Mouse (Mus musculus): ENCODE measurements at regions not wholly inside any gene's neighbourhood (a gene's known extent, or its start where the extent isn't known, plus 50 kb on each side); places are given as distances from the start of the nearest gene placed in this dataset.

DNA sequence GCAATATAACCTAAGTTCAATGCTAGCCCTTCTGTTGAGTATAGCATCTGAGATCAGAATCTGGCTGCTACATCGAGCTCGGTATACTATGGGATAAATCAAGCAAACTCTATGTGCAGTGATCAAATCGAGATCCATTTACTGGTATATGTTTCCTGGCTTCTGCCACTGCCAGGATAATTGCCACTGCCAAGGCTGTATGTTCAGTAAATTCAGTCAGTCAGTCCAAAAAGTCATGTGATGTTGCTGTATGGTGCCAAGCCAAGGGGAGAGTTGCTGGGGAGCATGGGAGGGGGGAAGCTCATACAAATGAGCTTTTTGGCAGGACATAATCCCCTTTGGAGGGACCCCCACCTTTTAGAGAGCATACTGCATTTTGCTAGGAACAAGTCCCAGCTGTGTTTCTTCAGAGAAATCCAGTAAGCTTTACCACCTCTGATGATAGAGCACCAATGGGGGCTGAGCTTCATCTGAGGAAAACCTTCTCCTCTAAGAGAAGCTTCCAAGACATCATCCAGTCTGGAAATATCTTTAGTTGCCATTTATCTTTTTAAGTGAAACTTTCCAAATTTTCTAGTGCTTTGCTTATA is 389.3 kb upstream of the Plscr5 start:
- WGBS: 80% methylated on average over 3 of the region's 3 CpGs
- Histone ChIP-seq H3K9ac (no peak overlapping the region), H3K27ac (no peak overlapping the region), H3K36me3 (no peaks in the 10 kb centered on the region), H3K4me3 (replicated peaks) (no peak overlapping the region), H3K4me2 (no peak overlapping the region), H3K27me3 (no peaks in the 10 kb centered on the region), H3K9me3 (replicated peaks) (no peaks in the 10 kb centered on the region), H3K4me1 (no peaks in the 10 kb centered on the region)
- ATAC-seq (replicated peaks; ENCODE audit: low FRiP score): no peak

DNA sequence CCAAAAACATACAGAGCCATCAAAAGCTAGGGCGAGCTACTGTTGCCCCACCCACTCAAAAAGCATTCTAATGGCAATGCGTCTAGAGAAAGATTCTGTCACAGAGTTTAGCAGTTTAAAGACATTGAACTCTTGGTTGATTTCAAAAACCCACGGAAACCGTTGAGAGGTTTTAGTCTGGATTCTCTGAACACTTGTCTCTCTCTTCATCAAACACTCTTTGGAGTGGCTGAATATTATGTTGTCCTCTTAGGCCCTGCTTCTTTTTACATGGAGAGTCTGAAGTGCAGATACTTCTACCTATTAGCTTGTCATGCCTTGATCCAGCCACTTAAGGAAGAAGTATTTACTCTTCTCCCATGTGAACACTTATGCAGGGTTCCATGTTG is 393.9 kb upstream of the Plscr5 start:
- H3K27me3 ChIP-seq: no peaks in the 10 kb centered on the region
- no peak overlapping the region for H3K4me2 ChIP-seq
- no peak overlapping the region for H3K27ac ChIP-seq
- no peaks in the 10 kb centered on the region for H3K36me3 ChIP-seq
- no peak overlapping the region for H3K9ac ChIP-seq
- WGBS: 90% methylated on average over 4 of the region's 4 CpGs
- no peaks in the 10 kb centered on the region for H3K9me3 ChIP-seq (replicated peaks)
- no peaks in the 10 kb centered on the region for H3K4me1 ChIP-seq
- no peak overlapping the region for H3K4me3 ChIP-seq (replicated peaks)
- no peak for ATAC-seq (replicated peaks; ENCODE audit: low FRiP score)

DNA sequence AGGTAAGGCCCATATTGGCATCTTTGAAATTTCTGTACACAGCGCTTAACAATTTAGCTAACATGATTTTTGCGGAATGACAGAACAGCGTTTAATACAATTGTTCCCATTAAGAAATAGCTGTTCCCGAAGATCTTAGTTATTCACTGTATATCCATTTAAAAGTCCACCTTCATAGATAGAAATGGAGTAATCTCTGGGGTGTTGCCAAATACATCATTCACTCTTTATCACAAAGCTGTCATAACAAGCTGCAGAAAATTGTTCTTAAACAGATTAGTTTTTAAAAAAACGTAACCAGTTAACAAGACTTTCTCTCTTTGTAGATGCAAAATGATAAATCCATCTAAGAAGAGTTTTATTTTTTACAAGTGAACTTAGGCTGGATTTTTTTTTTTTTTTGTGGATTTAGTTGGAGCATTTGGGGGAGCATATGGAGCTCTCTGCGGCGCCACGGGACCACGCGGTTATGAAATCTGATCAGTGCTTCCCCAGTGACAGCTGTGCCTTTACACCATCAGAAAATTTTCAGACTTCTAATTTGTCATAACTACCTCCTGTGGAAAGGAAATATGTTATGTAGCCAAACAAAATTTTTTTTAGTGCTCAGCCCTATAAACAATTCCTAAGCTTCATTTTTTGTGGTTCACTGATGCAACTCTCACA is 394.4 kb upstream of the Plscr5 start:
- no peak overlapping the region for H3K27ac ChIP-seq
- no peak overlapping the region for H3K9ac ChIP-seq
- H3K4me2 ChIP-seq: no peak overlapping the region
- WGBS: 88% methylated on average over 10 of the region's 10 CpGs
- H3K27me3 ChIP-seq: no peaks in the 10 kb centered on the region
- H3K9me3 ChIP-seq (replicated peaks): no peaks in the 10 kb centered on the region
- H3K36me3 ChIP-seq: no peaks in the 10 kb centered on the region
- no peak overlapping the region for H3K4me3 ChIP-seq (replicated peaks)
- ATAC-seq (replicated peaks; ENCODE audit: low FRiP score): no peak
- H3K4me1 ChIP-seq: no peaks in the 10 kb centered on the region

DNA sequence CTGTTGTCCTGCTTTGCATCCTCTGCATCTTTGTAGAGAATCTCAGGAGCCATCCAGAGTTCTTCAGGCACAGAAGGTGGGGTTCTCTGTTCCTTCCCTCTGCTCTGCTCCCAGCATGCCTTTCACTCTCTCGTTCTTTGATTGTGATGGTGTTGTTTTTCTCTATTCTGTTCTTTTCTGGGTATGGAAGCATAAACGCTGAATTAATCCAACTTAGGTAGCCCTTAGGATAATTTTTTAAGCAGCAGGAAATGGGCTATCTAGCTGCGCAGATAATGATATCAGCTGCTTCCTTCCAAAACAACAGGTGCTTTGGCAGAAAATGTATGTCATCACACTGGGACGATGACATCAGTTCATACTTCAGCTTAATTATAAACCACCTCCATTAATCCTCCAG is 395.8 kb upstream of the Plscr5 start:
- no peaks in the 10 kb centered on the region for H3K27me3 ChIP-seq
- H3K36me3 ChIP-seq: no peaks in the 10 kb centered on the region
- 86% methylated on average over 4 of the region's 4 CpGs for WGBS
- H3K4me1 ChIP-seq: no peaks in the 10 kb centered on the region
- no peak overlapping the region for H3K4me3 ChIP-seq (replicated peaks)
- H3K27ac ChIP-seq: no peak overlapping the region
- ATAC-seq (replicated peaks; ENCODE audit: low FRiP score): no peak
- no peaks in the 10 kb centered on the region for H3K9me3 ChIP-seq (replicated peaks)
- H3K4me2 ChIP-seq: no peak overlapping the region
- no peak overlapping the region for H3K9ac ChIP-seq

DNA sequence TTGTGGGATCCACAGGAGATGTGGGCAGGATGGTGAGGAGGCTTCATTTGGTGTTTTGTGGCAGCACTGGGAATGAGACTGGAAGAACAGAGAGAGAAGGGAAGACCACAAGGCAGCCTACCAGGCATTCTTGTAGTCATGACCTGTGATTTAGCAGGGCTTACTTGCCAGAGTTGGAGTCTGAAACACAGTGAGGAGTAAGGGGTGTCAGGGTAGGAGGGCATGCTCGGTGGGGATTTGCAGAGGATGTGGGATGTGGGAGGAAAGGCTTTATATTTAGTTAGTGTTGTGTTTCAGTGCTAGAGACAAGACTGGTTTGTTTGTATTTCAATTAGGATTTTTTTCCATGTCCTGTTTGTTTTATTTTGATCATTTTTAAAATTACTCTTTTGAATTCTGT is 387.3 kb upstream of the Zic1 start:
- 10% methylated on average over 1 of the region's 1 CpGs for WGBS

DNA sequence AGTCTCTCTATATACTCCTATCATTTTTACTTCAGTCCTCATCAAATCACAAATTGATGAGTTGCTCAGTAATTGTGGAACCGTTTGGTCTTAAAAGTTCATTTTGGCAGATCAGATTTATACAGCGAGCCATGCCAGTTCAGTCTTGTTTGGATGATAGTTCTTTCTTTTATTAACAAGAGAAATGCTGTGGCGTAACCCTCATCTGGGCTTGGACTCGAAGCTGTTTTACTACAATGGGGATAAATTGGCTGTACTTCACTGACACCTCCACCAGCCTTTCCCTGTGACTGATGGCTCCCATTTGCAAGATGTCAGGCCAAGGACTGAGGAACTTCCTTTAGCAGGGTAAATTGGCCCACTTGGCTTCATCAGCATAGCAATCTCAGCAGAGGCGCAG is 345.5 kb upstream of the Zic1 start:
- ATAC-seq (replicated peaks; ENCODE audit: low FRiP score): no peak
- 60% methylated on average over 5 of the region's 5 CpGs for WGBS

More for the DNA sequence above, 387.3 kb upstream of the Zic1 start:
- no peaks in the 10 kb centered on the region for H3K4me1 ChIP-seq
- no peaks in the 10 kb centered on the region for H3K9me3 ChIP-seq (replicated peaks)
- no peak overlapping the region for H3K4me2 ChIP-seq
- no peak overlapping the region for H3K9ac ChIP-seq
- no peaks in the 10 kb centered on the region for H3K27me3 ChIP-seq
- no peak overlapping the region for H3K27ac ChIP-seq
- H3K36me3 ChIP-seq: no peaks in the 10 kb centered on the region
- ATAC-seq (replicated peaks; ENCODE audit: low FRiP score): 0 out of 2 replicates have a peak, but pooled peaks have one; percentile 58
- no peak overlapping the region for H3K4me3 ChIP-seq (replicated peaks)

DNA sequence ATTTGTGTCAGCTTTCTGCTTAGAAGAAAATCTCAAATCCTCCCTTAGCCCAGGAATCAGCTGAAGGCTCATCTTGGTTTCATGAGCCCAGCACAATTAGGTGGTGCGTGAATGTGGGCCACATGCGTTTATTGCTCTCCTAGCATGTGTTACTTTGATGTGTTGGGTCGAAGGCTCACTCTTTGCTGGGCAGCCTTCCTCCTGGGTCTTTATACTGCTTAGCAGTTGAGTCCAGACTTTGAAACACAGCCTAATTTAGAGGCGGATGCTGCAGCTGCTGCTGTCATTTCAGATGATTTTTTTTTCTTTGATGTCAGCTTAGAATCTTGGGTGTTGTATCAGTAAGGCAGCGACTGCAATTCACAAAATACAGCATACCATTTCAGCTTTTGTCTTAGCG is 315.2 kb upstream of the Zic1 start:
- no peaks in the 10 kb centered on the region for H3K4me1 ChIP-seq
- no peak for ATAC-seq (replicated peaks; ENCODE audit: low FRiP score)
- no peaks in the 10 kb centered on the region for H3K27me3 ChIP-seq
- H3K36me3 ChIP-seq: no peaks in the 10 kb centered on the region
- no peak overlapping the region for H3K4me3 ChIP-seq (replicated peaks)
- WGBS: 46% methylated on average over 6 of the region's 6 CpGs
- H3K27ac ChIP-seq: no peak overlapping the region
- no peak overlapping the region for H3K4me2 ChIP-seq
- H3K9ac ChIP-seq: no peak overlapping the region
- no peaks in the 10 kb centered on the region for H3K9me3 ChIP-seq (replicated peaks)

More for the DNA sequence above, 345.5 kb upstream of the Zic1 start:
- H3K27ac ChIP-seq: no peak overlapping the region
- H3K4me2 ChIP-seq: no peak overlapping the region
- no peak overlapping the region for H3K9ac ChIP-seq
- H3K27me3 ChIP-seq: no peaks in the 10 kb centered on the region
- H3K4me3 ChIP-seq (replicated peaks): no peak overlapping the region
- no peaks in the 10 kb centered on the region for H3K4me1 ChIP-seq
- H3K36me3 ChIP-seq: no peaks in the 10 kb centered on the region
- H3K9me3 ChIP-seq (replicated peaks): no peaks in the 10 kb centered on the region

DNA sequence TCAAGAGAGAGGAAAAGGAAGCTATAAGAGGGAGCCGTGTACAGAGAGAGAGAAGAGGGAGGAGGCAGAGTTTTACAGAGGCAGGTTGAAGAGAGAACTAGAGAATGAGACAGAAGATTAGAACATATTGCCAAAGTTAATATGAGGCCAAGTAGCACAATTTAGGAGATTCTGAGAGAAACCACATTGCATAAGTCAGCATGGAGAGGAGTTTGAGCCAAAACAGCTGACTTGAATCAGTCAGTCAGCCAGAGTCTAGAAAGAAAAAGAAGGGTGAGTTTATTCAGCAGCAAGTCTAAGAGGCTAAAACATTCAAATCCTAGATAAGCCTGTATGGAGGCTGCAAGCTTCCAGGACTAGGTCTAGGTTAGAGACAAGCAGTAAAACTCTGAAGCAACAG is 301.1 kb upstream of the Zic1 start:
- H3K36me3 ChIP-seq: no peaks in the 10 kb centered on the region
- no peak overlapping the region for H3K9ac ChIP-seq
- H3K4me1 ChIP-seq: no peaks in the 10 kb centered on the region
- no peak for ATAC-seq (replicated peaks; ENCODE audit: low FRiP score)
- WGBS: 38% methylated on average over 1 of the region's 1 CpGs
- H3K9me3 ChIP-seq (replicated peaks): no peaks in the 10 kb centered on the region
- no peak overlapping the region for H3K27ac ChIP-seq
- H3K4me2 ChIP-seq: no peak overlapping the region
- no peak overlapping the region for H3K4me3 ChIP-seq (replicated peaks)
- H3K27me3 ChIP-seq: no peaks in the 10 kb centered on the region

DNA sequence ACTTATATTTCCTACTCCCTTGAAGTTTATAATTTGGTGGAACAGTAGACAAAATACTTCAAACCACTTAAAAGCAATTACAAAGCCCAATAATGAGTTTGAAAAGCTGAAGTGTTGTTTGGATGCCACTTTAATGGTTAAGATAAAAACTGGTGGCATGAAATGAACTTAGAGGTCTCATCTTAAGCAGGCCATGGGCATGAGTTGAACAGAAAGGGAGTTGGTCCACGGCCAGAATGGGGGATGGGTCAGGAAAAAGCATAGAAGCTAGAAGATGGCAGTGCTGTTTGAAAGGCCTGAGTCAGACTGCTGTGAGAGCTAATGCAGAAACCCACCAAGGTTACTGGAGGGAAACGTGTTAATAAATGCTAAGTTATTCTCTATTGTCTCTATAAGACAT is 294.5 kb upstream of the Zic1 start:
- Histone ChIP-seq H3K4me2 (no peak overlapping the region), H3K9me3 (replicated peaks) (no peaks in the 10 kb centered on the region), H3K27me3 (no peaks in the 10 kb centered on the region), H3K27ac (no peak overlapping the region), H3K9ac (no peak overlapping the region), H3K4me3 (replicated peaks) (no peak overlapping the region), H3K36me3 (no peaks in the 10 kb centered on the region), H3K4me1 (no peaks in the 10 kb centered on the region)
- ATAC-seq (replicated peaks; ENCODE audit: low FRiP score): no peak
- 73% methylated on average over 2 of the region's 2 CpGs for WGBS

DNA sequence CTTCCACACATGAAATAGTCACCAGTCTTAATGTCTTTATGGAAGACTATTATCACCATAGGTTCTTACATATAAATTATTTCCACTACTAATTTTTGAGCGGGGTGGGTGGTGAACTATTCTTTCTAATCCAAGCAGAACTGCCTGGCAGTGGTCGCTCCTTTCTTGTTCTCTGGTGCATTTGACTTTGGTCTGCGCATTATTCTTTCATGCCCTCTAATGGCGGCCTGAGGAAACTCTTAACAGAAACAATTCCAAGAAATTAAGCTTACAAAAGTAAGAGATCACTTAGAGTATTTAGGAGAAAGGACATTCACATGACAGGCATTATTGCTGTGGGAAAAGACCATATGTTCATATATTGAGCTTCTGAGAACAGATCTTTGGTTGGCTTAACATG is 288.5 kb upstream of the Zic1 start:
- WGBS: 50% methylated on average over 4 of the region's 4 CpGs
- Histone ChIP-seq H3K9ac (no peak overlapping the region), H3K36me3 (no peaks in the 10 kb centered on the region), H3K4me1 (no peaks in the 10 kb centered on the region), H3K4me2 (no peak overlapping the region), H3K9me3 (replicated peaks) (no peaks in the 10 kb centered on the region), H3K27me3 (no peaks in the 10 kb centered on the region), H3K4me3 (replicated peaks) (no peak overlapping the region), H3K27ac (no peak overlapping the region)
- no peak for ATAC-seq (replicated peaks; ENCODE audit: low FRiP score)

DNA sequence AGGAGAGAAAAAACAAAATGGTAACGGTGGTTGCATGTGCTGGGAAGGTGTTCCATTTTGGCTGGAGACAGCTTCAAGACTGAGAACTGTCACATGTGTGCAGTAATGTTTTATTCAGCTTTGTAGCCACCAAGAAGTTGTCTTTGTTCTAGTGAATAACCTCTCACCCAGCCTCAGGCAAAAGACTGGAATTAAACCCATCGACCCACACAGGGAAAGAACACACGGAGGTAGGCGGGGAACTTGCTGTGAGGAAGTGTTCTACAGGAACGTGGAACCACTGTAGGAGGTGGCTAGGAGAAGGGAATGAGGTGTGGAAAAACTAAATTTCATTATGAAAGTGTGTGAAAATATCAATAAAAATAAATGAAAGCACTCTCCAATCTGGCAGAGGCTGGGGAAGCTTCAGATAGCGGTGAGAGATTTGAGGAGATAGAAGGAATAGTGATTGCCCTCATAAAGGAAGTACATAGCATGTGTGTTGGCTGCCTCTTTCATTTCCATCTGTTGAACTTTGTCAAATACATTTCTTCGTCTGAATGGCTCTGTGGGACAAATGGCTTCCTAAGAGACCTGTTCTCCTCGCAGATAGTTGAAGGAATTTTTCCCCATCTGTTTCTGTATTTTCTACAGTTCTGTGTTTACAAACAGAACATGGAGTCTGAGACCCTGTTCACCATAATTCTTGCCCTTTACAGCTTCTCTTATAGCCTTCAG is 286.9 kb upstream of the Zic1 start:
- no peak overlapping the region for H3K9ac ChIP-seq
- no peaks in the 10 kb centered on the region for H3K36me3 ChIP-seq
- H3K4me2 ChIP-seq: no peak overlapping the region
- H3K4me1 ChIP-seq: no peaks in the 10 kb centered on the region
- H3K27ac ChIP-seq: no peak overlapping the region
- no peaks in the 10 kb centered on the region for H3K27me3 ChIP-seq
- no peak for ATAC-seq (replicated peaks; ENCODE audit: low FRiP score)
- no peaks in the 10 kb centered on the region for H3K9me3 ChIP-seq (replicated peaks)
- 74% methylated on average over 8 of the region's 8 CpGs for WGBS
- no peak overlapping the region for H3K4me3 ChIP-seq (replicated peaks)

DNA sequence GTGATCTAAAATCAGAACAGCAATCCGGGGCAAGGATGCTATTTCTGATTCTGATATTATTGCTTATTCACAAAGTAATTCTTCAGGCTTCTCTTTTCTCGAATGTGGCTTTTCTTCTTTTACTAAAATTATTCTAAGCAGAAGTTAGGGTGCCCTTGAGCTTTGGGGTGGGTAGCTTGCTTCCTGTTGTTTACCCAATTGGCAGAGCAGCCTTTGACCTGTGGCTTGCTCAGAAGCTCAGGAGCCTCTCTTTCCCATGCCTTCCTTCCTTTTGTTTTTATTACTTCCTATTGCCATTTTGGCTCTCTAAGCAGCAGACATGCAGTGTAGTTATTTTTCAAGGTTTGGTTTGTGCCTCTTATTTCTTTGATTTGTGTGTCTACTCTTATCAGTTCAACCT is 244.8 kb upstream of the Zic1 start:
- no peak for ATAC-seq (replicated peaks; ENCODE audit: low FRiP score)
- WGBS: 68% methylated on average over 2 of the region's 2 CpGs
- H3K36me3 ChIP-seq: no peaks in the 10 kb centered on the region
- no peak overlapping the region for H3K27ac ChIP-seq
- no peaks in the 10 kb centered on the region for H3K4me1 ChIP-seq
- H3K27me3 ChIP-seq: no peaks in the 10 kb centered on the region
- H3K9ac ChIP-seq: no peak overlapping the region
- H3K9me3 ChIP-seq (replicated peaks): no peaks in the 10 kb centered on the region
- no peak overlapping the region for H3K4me2 ChIP-seq
- no peak overlapping the region for H3K4me3 ChIP-seq (replicated peaks)
